Mouse (Mus musculus): ENCODE results near the gene Tpsg1.

DNA sequence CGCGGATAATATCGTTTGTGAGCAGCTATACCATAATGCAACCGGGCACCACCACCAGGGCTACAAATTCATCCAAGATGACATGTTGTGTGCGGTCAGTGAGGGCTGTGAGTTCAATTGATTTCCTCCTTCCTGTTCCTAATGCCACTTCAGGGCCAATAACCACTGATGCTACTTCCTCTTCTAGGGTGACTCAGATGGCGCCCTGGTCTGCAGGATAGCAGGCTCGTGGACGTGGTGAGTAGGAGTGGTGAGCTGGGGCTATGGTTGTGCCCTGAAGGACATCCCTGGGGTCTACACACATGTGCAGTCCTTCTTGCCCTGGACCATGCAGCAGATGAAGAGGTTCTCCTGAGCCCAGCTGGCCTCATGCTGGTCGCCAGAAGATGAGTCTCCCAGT, 36.8 kb upstream of the Tpsg1 start:
- no peak for TF ChIP-seq CTCF (IDR thresholded peaks at IDR 0.05; ENCODE audit: low read depth, low read length)
- no peak for TF ChIP-seq GATA1 (IDR thresholded peaks at IDR 0.05; ENCODE audit: borderline replicate concordance, low read length)
